Mouse (Mus musculus): ENCODE data around the gene Atp2a2. TPM values are rescaled to one million over a fixed set of nuclear protein-coding genes. Genes with fewer than 3 reads are reported as not detected.
A peak's percentile ranks its signal among the peaks of the same experiment; 100 is the strongest.
"Not testable (repeated sequence)": the region's sequence is repeated elsewhere in the genome, so short reads cannot be mapped to it uniquely, and the experiment has no call there.

Atp2a2 gene
- total RNA-seq, 2 experiments from 2014 or later = 11,843 to 11,873 TPM

GRCm38 (mm10) chr5:122458066-122458465, 44.0 kb downstream of the Atp2a2 start:
- no peak for DNase-seq
- intact Hi-C loops (cut with DNase I) = no loop called here

GRCm38 (mm10) chr5:122457054-122457453, 45.0 kb downstream of the Atp2a2 start:
- DNase-seq; intact Hi-C loops (cut with DNase I): not testable (repeated sequence)

- intact Hi-C loops (cut with DNase I) = no loop called here
- no peak for DNase-seq
Observed at GRCm38 (mm10) chr5:122455584-122455983, 46.4 kb downstream of the Atp2a2 start.

- no peak for DNase-seq
- intact Hi-C loops (cut with DNase I) = no loop called here
Observed at GRCm38 (mm10) chr5:122454883-122455282, 47.1 kb downstream of the Atp2a2 start.

GRCm38 (mm10) chr5:122454442-122454841, 47.6 kb downstream of the Atp2a2 start:
- intact Hi-C loops (cut with DNase I) = no loop called here
- DNase-seq = no peak

- intact Hi-C loops (cut with DNase I) = no loop called here
- no peak for DNase-seq
Observed at GRCm38 (mm10) chr5:122453188-122453587, 48.8 kb downstream of the Atp2a2 start.

- intact Hi-C loops (cut with DNase I) = no loop called here
- DNase-seq = no peak
Observed at GRCm38 (mm10) chr5:122452194-122452593, 49.8 kb downstream of the Atp2a2 start.

- no peak for DNase-seq
- intact Hi-C loops (cut with DNase I) = no loop called here
Observed at GRCm38 (mm10) chr5:122451324-122451723, 50.7 kb downstream of the Atp2a2 start.

- intact Hi-C loops (cut with DNase I) = no loop called here
- DNase-seq = peak in 1 of 2 experiments; percentile 46
Observed at GRCm38 (mm10) chr5:122450913-122451317, 51.1 kb downstream of the Atp2a2 start.

GRCm38 (mm10) chr5:122449946-122450345, 52.1 kb downstream of the Atp2a2 start:
- peak in 1 of 2 experiments; percentile 45 for DNase-seq
- intact Hi-C loops (cut with DNase I) = no loop called here

GRCm38 (mm10) chr5:122448869-122449268, 53.2 kb downstream of the Atp2a2 start:
- intact Hi-C loops (cut with DNase I) = no loop called here
- DNase-seq = no peak

- intact Hi-C loops (cut with DNase I) = no loop called here
- no peak for DNase-seq
Observed at GRCm38 (mm10) chr5:122447857-122448256, 54.2 kb downstream of the Atp2a2 start.

- intact Hi-C loops (cut with DNase I) = no loop called here
- no peak for DNase-seq
Observed at GRCm38 (mm10) chr5:122445051-122445610, 56.9 kb downstream of the Atp2a2 start.

- intact Hi-C loops (cut with DNase I) = no loop called here
Observed at GRCm38 (mm10) chr5:122444492-122444891, 57.5 kb downstream of the Atp2a2 start.

GRCm38 (mm10) chr5:122440095-122440630, 61.9 kb downstream of the Atp2a2 start:
- intact Hi-C loops (cut with DNase I) = no loop called here
- DNase-seq = peak in 1 of 2 experiments; percentile 55

More at GRCm38 (mm10) chr5:122444492-122444891, 57.5 kb downstream of the Atp2a2 start:
- DNase-seq = no peak

GRCm38 (mm10) chr5:122439400-122440094, 62.5 kb downstream of the Atp2a2 start:
- DNase-seq = peak in 1 of 2 experiments; percentile 54
- intact Hi-C loops (cut with DNase I) = no loop called here

- no peak for DNase-seq
- intact Hi-C loops (cut with DNase I) = no loop called here
Observed at GRCm38 (mm10) chr5:122434541-122434940, 67.5 kb downstream of the Atp2a2 start.

GRCm38 (mm10) chr5:122431221-122431620, 70.8 kb downstream of the Atp2a2 start:
- intact Hi-C loops (cut with DNase I) = no loop called here
- DNase-seq = no peak

- no peak for DNase-seq
- intact Hi-C loops (cut with DNase I) = no loop called here
Observed at GRCm38 (mm10) chr5:122430036-122430775, 71.8 kb downstream of the Atp2a2 start.

GRCm38 (mm10) chr5:122425550-122425949, 76.5 kb downstream of the Atp2a2 start:
- intact Hi-C loops (cut with DNase I) = no loop called here
- DNase-seq = no peak

GRCm38 (mm10) chr5:122423083-122423482, 78.9 kb downstream of the Atp2a2 start:
- no peak for DNase-seq
- intact Hi-C loops (cut with DNase I) = loop anchor here (2.0 to 5.0 kb wide), 3 partner anchors 20 to 204 kb away; partner anchors contain the start of gene Atp2a2
